Mouse (Mus musculus): ENCODE results near the gene Slc8a2. TPM values are rescaled to one million over a fixed set of nuclear protein-coding genes. Genes with fewer than 3 reads are reported as not detected.

Slc8a2 gene
- total and polyA plus RNA-seq, 3 experiments: 0.04 to 0.10 TPM; not detected in 1

- H3K4me1 ChIP-seq (ENCODE audit: control insufficient read depth in 1 of 2, insufficient read depth in 2 of 2): no peaks in the 10 kb centered on the region
- peaks cover 8% of the 10 kb centered on the region for H3K27me3 ChIP-seq (replicated peaks)
- no peak overlapping the region for H3K4me3 ChIP-seq (replicated peaks in 1 of 3; ENCODE audit: low read depth in 2 of 3, low read length in 2 of 3, poor library complexity in 1 of 3)
- H3K36me3 ChIP-seq (replicated peaks in 1 of 2; ENCODE audit: control insufficient read depth in 1 of 2, insufficient read depth in 1 of 2, low read length in 1 of 2): no peaks in the 10 kb centered on the region
- H3K79me2 ChIP-seq (replicated peaks; ENCODE audit: control insufficient read depth, extremely low read depth, insufficient read depth, poor library complexity, severe bottlenecking): no peaks in the 10 kb centered on the region
- no peak overlapping the region for H3K9ac ChIP-seq (ENCODE audit: insufficient read depth, low read depth)
- no peak overlapping the region for H3K27ac ChIP-seq (ENCODE audit: insufficient read depth, low read depth)
- DNase-seq (ENCODE audit: extremely low read depth): no peak
- H3K9me3 ChIP-seq (replicated peaks; ENCODE audit: low read length): no peaks in the 10 kb centered on the region
- H3K4me2 ChIP-seq (ENCODE audit: insufficient read depth, low read depth, poor library complexity, severe bottlenecking): no peak overlapping the region
- in situ Hi-C loops (cut with MboI; ENCODE audit: low pct_ligation_motif_present, low pct_unique_long_range_greater_than_20kb, low sequenced_read_pairs): no loop called here
- dilution Hi-C loops (cut with MboI; ENCODE audit: extremely low pct_ligation_motif_present, extremely low pct_unique_long_range_greater_than_20kb, low sequenced_read_pairs): no loop called here
- TF ChIP-seq CTCF (conservative IDR thresholded peaks at IDR 0.05 in 1 of 2, IDR thresholded peaks at IDR 0.05 in 1 of 2; ENCODE audit: low read depth in 2 of 2, low read length in 2 of 2) (no peak), USF1 (IDR thresholded peaks at IDR 0.05; ENCODE audit: low read depth, low read length) (no peak), NELFE (IDR thresholded peaks at IDR 0.05; ENCODE audit: low read depth, low read length) (no peak), ZNF384 (IDR thresholded peaks at IDR 0.05; ENCODE audit: low read depth, low read length) (no peak), RCOR1 (conservative IDR thresholded peaks at IDR 0.05; ENCODE audit: low read depth, low read length) (no peak), POLR2AphosphoS2 (IDR thresholded peaks at IDR 0.05; ENCODE audit: low read depth, low read length) (no peak), E2F4 (IDR thresholded peaks at IDR 0.05; ENCODE audit: insufficient replicate concordance, low read depth, low read length) (no peak), RAD21 (IDR thresholded peaks at IDR 0.05; ENCODE audit: low read depth, low read length) (no peak), ZKSCAN1 (IDR thresholded peaks at IDR 0.05; ENCODE audit: borderline replicate concordance, low read depth, low read length) (no peak), MYC (IDR thresholded peaks at IDR 0.05; ENCODE audit: low read depth, low read length) (no peak), CHD1 (IDR thresholded peaks at IDR 0.05; ENCODE audit: low read depth, low read length) (no peak), ZMIZ1 (IDR thresholded peaks at IDR 0.05; ENCODE audit: low read depth, low read length) (no peak), BHLHE40 (IDR thresholded peaks at IDR 0.05; ENCODE audit: low read depth, low read length) (no peak)
These were observed 42.0 kb upstream of the Slc8a2 start for GRCm38 (mm10) chr7:16087587-16087986.

- H3K4me1 ChIP-seq (ENCODE audit: control insufficient read depth in 1 of 2, insufficient read depth in 2 of 2): peaks cover 19 to 24% of the 10 kb centered on the region in 2 experiments
- no peak overlapping the region for H3K27ac ChIP-seq (ENCODE audit: insufficient read depth, low read depth)
- peaks cover 9% of the 10 kb centered on the region for H3K79me2 ChIP-seq (replicated peaks; ENCODE audit: control insufficient read depth, extremely low read depth, insufficient read depth, poor library complexity, severe bottlenecking)
- dilution Hi-C loops (cut with MboI; ENCODE audit: extremely low pct_ligation_motif_present, extremely low pct_unique_long_range_greater_than_20kb, low sequenced_read_pairs) (no loop called here), in situ Hi-C loops (cut with MboI; ENCODE audit: low pct_ligation_motif_present, low pct_unique_long_range_greater_than_20kb, low sequenced_read_pairs) (no loop called here)
- H3K4me2 ChIP-seq (ENCODE audit: insufficient read depth, low read depth, poor library complexity, severe bottlenecking): 0 out of 2 replicates have a peak overlapping the region, but pooled peaks have one; percentile 23
- H3K9me3 ChIP-seq (replicated peaks; ENCODE audit: low read length): no peaks in the 10 kb centered on the region
- H3K27me3 ChIP-seq (replicated peaks): peaks cover 4% of the 10 kb centered on the region
- H3K9ac ChIP-seq (ENCODE audit: insufficient read depth, low read depth): no peak overlapping the region
- H3K4me3 ChIP-seq (replicated peaks in 1 of 3; ENCODE audit: low read depth in 2 of 3, low read length in 2 of 3, poor library complexity in 1 of 3): no peak overlapping the region
- TF ChIP-seq JUND (conservative IDR thresholded peaks at IDR 0.05; ENCODE audit: low read depth, low read length) (0 out of 2 replicates have a peak, but pooled peaks have one; percentile 43), ETS1 (conservative IDR thresholded peaks at IDR 0.05; ENCODE audit: low read depth, low read length) (peak; percentile 27; the same call in 1 of the 2 replicates), HCFC1 (IDR thresholded peaks at IDR 0.05; ENCODE audit: low read depth, low read length) (no peak), CHD1 (IDR thresholded peaks at IDR 0.05; ENCODE audit: low read depth, low read length) (no peak), IRF4 (IDR thresholded peaks at IDR 0.05; ENCODE audit: low read depth, low read length) (peak; percentile 72), MAX (IDR thresholded peaks at IDR 0.05; ENCODE audit: low read length) (no peak), JUN (IDR thresholded peaks at IDR 0.05; ENCODE audit: insufficient read depth, low read depth, low read length) (peak; percentile 26; the same call in 1 of the 2 replicates), BHLHE40 (IDR thresholded peaks at IDR 0.05; ENCODE audit: low read depth, low read length) (no peak), EP300 (IDR thresholded peaks at IDR 0.05; ENCODE audit: low read length) (peak; percentile 20; the same call in 1 of the 2 replicates), MEF2A (IDR thresholded peaks at IDR 0.05; ENCODE audit: borderline replicate concordance, low read depth, low read length) (peak; percentile 57), ZC3H11A (IDR thresholded peaks at IDR 0.05; ENCODE audit: low read depth, low read length) (no peak), POLR2AphosphoS2 (IDR thresholded peaks at IDR 0.05; ENCODE audit: low read depth, low read length) (no peak)
- peak; percentile 34 for DNase-seq (ENCODE audit: extremely low read depth)
- H3K36me3 ChIP-seq (replicated peaks in 1 of 2; ENCODE audit: control insufficient read depth in 1 of 2, insufficient read depth in 1 of 2, low read length in 1 of 2): no peaks in the 10 kb centered on the region
These were observed 35.0 kb upstream of the Slc8a2 start for GRCm38 (mm10) chr7:16094592-16094991.

Data from CH12.LX (cell line).